Mouse (Mus musculus) neutrophil, adult 5-6 weeks (primary cell): ENCODE data around the gene Il34. TPM values are rescaled to one million over a fixed set of nuclear protein-coding genes. Genes with fewer than 3 reads are reported as not detected.

ENCODE experiments used
- ATAC-seq: fragments of 151-379, 151-347 bp; 2 replicates; pipeline ENCODE4 v1.8.0; 2017; ENCODE audit warnings: mild to moderate bottlenecking, moderate TSS enrichment; ENCODE audit not compliant: insufficient number of reproducible peaks, poor library complexity, low FRiP score, severe bottlenecking; ENCODE audit errors: extremely low read depth
- total RNA-seq: library from RNA; stranded (forward); fragments of 200-1000 nt; gene quantifications from 2 replicates; pipeline ENCODE4 v1.2.3, GENCODE M21; 2017

Gene Il34
- total RNA-seq, result not detected in 2 replicates

DNA sequence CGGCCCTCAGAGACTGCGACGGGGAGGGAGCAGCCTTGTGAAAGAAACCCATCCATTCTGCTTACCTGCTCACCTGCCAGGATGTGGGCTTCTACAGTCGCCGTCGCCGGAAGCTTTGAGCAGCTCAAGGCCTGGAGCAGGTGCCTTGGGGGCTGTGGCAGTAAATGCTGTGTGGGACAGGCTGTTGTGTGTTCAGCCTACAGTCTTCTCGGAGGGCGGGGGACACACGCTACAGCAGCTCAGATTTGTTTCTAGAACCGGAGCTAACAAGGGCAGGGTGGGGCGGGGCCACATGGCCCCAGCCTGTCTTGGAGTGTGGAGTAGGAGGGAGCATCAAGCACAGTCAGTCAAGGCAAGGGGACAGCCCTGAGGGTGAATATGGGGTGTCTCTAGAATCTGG, at the start of gene Il34:
Gene Il34, minus strand, starts transcription at position 256 of the 400 bp plus-strand sequence.
- ATAC-seq, result peak; percentile 14; the same call in 1 of the 2 replicates

DNA sequence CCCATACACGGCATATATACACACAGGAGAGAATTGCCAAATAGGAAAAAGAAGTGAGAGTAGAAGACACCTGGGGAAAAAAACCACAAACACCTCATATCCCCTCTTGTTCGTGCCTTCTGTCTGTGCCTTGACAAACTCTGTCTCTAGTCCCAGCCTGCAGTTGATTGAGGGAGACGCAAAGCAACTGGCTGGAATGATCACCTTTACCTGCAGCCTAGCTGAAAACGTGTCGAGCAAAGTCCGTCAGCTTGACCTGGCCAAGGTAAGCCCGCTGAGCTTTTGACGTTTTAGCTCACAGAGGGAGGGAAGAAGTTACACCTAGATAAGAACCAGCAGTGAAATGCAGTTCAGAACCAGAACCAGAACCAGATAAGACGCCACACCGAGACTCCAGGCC, 45.5 kb upstream of the Il34 start:
- ATAC-seq, result no peak

DNA sequence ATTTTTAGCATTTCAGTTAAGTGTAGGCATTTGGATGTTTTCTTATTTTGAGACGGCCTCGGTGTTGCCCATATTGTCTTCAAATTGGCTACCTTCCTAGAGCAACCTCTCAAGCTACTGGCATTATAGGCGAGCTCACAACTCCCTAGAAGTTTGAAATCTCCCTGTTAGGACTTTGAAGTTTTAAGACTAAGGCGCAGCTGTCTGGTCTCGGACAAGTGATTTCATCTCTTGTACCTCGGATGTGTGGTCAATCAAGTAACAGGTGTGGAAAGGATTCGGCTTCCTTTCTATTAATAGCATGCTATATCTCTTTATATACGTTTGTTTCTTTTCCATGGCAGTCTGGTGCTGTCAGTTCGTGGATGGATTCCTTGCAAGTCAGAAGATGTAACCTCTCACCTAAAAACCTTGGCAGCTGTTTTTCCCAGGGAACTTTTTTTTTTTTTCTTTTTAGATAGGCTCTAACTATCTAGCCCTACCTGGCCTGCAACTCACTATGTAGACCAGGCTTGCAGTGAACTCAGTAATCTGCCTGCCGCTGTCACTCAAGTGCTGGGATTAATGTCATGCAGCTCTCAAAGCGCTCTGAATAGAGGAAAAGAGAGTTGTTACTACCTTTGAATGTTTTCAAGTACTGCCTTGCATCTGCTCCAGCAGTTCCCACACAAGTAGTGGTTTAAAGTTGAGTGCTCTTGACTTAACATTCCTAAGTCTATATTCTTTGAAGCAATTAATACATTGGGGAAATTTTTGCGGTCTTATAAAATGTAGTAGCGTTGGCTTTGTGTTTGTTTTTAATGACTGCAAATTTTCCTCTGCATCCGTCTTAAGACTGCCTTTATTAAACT, 42.1 kb upstream of the Il34 start:
- no peak for ATAC-seq

DNA sequence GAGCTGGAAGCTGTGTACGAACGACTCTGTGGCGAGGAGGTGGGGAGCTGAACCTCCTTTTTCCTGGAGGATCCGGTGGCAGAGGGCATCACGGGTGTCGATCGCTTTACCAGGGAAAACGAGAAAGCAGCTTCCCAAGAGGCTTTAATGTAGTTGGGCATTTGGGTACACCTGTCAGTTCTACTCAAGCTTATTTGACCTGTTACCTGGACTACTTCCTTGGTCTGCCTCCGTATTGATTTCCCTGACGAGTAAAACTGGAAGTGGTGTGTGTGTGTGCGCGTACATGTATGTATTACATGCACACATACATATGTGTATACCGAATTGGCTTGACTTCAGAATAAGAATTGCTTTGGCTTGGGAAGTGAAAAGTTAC, 41.4 kb upstream of the Il34 start:
- no peak for ATAC-seq

DNA sequence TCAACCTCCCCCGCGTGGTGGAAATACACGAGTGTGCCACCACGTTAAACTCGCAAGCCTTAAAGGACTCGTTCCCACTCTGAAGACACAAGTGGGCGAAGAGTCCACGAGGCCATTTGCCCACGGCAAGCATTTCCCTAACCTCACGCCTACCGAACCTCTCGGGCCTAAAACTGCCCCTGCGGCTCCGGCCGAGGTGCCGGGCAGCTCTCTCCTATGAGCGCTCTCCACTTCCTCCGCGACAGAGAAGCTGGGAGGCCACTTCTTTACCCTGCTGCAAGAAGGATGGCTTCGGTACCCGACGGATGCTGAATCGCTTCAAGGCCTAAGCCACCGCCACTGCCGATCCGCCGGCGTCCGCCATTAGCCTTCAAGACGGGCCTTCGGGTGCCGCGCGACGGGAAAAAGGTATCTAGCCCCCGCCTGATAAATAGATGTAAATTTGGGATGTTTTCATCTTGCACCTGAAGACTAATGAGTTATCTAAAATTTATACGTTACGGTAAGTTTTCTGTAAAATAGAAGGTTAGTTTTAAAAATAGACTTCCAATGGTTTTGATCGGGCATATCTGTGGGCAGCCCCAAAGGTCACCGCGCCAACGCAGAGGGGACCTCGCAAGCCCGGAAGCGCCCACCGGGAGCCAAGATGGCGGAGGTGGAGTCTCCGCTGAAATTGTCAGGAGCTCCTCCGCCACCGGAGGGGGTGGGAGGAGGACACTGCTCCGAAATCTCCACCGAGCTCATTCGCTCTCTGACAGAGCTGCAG, 40.9 kb upstream of the Il34 start, which contains the start of the genes Cog4 and Sf3b3:
Gene Cog4, plus strand, starts transcription at position 196 of the 766 bp plus-strand sequence.
Gene Sf3b3, minus strand, starts transcription at position 383 of the 766 bp plus-strand sequence.
- peak; percentile 85 for ATAC-seq

DNA sequence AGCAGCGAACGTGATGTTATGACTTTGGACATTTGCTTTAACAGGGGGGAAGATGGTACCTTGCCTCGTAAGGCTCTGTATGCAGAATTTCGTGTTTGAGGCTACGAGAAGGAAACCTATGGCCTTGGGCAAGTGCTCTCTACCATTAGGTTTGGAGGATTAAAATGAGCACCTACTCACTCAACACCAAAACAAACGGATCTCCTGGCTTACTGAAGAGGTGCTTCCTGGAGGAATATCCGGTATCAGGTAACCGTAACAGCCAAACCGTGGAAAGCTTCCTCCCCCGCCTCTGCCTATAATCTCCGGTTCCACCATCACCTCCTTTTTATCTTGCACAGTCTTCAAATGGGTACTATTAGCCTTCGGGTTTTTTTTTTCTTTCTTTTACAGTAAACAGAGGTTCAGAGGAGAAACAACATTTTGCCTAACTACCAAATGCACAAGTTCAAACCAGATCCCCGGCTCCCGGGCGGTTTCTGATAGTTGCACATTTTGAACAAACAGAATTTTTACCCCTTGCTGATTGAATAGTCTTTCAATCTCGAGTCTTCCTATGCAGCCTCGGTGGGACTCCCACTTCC, 40.2 kb upstream of the Il34 start:
- ATAC-seq, result no peak

DNA sequence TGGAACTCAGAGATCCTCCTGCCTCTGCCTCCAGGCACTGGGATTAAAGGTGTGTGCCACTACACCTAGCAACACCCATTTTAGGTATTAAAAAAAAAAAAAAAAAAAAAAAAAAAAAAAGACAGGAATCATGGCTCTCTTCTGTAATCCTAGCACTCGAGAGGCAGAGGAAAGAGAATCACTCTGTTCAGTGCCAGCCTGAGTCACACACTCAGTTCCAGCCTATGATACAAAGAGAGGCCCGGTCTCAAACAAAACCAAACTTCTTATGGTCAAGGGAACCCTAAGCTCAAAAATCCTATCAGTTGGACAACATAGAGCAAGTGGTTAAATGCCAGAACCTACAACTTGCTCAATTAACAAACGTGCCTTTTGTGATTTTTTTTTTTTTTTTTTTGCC, 39.2 kb upstream of the Il34 start:
- ATAC-seq, result no peak

DNA sequence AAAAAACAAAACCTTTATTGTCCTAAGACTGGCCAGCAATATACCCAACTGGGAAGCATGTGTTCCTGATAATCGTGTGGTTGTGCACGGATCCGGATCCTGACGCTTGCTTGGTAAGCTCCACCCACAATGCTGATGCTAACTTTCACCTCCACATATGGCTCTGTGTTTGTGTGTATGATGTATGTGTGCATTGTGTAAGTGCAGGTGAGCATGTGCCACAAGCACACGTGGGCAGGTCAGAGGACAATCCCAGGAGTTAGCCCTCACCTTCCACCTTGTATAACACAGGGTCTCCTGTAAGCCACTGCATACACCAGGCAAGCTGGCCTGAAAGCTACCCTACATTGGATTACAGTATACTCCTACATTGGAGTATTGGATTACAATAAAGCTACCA, 37.5 kb upstream of the Il34 start:
- ATAC-seq, result no peak

DNA sequence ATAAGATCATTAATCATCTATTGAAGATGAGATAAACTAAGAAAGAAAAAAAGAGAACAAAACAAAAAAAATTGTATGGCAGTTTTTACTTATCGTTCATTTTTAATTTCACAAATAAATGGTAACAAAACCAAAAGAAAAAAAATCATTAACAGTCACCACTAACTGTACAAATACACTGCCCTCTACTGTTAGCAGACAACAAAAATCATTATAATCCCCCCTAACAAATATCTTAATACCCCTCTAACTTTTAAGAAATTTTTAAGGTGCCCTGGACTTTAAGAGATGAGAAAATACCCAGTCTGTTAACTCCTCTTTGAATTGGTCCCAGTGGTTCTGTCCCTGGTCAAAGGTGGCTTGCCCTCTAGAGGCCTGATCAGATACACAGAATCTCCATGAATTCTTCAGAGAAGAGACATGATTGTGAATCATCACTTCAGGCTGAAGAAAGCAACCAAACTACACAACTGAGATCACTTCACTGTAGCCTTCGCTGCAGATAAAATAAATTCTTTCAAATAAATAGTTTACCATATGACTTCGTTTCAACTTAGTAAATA, 36.4 kb upstream of the Il34 start:
- no peak for ATAC-seq

DNA sequence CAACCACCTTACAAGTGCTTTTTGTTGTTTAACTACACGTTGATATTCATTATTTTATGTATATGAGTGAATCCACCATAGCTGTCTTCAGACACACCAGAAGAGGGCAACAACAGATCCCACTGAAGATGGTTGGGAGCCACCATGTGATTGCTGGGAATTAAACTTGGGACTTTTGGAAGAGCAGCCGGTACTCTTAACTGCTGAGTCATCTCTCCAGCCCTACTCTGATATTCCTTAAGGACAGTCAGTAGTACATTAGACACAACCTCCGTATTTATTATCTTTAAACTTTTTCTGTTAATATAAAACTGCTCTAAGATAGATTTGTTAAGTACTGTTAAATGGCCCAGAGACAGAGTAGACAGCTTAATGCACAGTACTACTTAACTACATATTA, 26.2 kb upstream of the Il34 start:
- ATAC-seq, result no peak

DNA sequence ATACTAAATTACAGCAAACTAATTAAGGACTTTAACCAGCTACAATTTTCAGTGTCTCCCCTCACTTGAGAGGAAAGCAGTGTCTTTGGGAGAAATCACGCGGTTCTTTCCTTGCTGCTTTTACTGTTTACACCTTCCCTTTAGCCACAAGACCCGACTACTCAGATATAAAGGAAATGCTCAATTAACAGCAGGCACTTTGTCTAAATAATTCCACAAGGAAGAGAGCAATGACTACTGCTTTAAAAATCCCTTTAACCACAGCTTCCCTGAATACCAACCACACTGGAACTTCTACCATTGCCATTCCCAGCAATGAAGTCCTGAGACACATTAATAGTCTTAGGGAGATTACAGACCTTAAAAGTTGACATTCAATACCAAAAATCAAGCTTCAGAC, 22.8 kb upstream of the Il34 start:
- no peak for ATAC-seq

DNA sequence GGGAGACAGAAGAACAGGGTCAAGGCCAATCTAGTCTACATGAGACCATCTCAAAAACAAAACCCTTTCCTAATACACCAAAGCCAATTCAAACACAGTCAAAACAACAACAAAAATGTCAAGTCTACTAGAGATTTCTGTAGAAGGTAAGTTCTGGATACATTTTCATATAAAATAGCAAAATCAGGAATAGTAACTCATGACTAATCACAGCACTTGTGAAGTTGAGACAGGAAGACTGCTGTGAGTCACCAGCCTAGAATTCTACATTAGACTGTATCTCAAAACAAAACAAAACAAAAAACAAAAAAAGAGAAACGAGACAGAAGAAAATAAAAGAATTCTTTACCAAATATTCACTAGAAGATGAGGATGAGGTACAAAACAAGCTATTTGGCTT, 19.1 kb upstream of the Il34 start:
- ATAC-seq, result no peak

DNA sequence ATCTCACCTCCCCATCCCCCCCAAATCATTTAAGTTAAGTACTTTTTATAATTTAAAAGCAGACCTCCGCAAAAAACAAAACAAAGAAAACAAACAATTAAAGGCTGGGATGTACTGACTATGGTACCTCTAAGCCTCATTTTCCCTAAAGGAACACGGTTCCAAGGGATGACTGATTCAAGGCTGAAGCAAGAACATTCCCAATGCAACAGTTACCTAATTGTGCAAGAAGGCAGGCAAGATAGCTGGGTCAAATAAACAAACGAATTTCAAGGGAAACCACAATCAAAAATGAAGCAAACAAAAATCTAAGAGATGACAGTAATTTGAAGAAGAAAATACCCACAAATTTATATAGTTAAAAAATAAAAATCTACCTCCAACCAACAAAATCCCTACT, 16.2 kb upstream of the Il34 start:
- no peak for ATAC-seq

DNA sequence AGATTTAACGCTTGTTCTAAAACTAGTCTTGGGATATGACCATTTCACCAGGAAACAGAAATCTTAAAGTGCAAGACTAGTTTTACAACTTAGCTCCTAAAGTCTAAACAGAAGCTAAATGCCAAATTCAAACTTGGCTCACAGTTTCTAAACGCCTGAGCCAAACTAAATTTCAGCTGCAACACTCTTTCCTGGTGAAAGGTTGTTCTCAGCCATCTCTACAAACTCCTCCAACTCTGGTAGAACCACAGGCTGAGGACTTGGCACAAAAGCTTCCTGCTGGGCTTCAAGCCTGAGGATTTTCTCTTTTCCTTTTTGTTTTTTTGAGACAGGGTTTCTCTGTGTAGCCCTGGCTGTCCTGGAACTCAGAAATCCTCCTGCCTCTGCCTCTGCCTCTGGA, 14.5 kb upstream of the Il34 start:
- ATAC-seq, result no peak

DNA sequence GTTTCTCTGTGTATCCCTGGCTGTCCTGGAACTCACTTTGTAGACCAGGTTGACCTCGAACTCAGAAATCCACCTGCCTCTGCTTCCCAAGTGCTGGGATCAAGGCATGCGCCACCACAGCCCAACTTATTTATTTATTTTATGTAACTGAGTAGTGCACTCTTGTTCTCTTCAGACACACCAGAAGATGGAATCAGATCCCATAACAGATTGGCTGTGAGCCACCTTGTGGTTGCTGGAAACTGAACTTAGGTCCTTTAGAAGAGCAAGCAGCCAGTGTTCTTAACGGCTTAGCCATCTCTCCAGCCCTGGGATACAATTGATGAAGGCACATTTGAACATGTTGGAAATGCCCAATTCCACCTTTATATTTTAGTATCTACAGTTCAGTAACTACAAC, 12.9 kb upstream of the Il34 start:
- ATAC-seq, result no peak

DNA sequence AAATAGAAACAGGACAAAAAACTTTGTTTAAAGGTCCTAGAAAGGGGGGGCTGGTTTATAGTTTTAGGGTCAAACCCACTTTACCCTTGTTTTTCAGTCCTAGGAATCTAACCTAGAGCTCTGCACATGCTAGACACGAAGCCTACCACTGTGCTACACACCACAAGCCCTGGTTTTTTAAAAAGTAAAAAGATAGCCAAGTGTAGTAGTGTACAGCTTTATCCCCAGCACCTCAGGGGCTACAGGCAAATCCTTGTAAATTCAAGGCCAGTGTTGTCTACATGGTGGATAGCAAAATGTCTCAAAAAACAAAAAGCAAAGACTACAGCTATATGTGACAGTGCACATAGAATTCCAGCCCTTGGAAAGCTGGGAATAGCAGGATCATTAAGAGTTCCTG, 11.3 kb upstream of the Il34 start:
- no peak for ATAC-seq

DNA sequence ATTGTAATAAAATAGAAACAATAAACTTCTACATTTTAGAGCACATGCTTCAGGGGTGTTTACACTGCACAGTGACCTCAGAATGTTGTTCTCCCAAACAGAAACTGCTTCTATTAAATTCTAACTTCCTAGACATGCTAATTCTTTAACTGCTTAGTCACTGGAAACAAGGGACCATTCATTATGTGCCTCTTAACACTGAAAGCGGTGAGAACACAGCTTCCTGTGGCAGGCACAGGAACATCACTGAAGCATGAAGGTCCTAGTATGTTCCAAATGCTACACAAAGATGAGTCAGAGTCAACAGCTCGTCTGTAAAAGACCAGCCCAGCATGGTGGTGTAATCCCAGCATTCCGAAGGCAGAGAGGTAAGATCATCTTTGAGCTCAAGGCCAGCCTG, 9.6 kb upstream of the Il34 start:
- no peak for ATAC-seq

DNA sequence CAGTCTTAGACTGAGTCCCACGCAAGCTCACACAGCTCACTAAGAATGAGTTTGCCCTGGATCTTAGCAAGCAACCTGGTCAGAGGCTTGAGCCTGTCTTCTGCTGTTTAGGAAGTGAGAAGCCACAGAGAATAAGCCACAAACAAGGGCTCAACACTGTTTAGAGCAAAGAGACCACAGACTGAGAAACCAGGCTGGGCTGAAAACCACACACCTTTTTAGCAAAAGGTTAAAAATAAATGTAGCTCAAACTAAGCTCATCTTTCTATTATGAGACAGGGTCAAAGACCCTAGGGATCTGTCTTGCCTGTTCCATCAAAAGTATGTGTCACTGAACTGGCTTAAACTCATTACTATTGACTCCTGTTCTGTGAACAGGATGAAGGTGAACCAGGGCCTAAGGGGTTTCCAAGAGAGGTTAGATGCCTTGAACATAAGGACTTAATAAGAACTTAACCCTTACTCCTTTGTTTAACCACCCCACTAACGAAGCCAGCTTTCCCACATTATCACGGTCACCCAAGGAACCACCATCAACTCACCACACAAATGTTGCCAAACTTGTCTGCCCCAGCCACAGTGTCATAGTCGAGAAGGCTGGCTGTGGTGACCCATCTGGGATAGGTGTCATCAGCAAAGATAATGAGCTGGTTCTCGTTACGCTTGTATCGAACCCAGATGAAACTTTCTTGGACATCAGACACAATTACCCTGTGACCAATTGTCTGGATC, 7.5 kb upstream of the Il34 start:
- no peak for ATAC-seq
